Mouse (Mus musculus) embryo, embryonic 11 days (tissue): Measurements from ENCODE around the gene D730048I06Rik.
"Not testable (repeated sequence)": the region's sequence is repeated elsewhere in the genome, so short reads cannot be mapped to it uniquely, and the experiment has no call there.

ENCODE experiments used
- DNase-seq: peaks from one replicate; pipeline ENCODE4 v3.0.0-alpha.2; 2015

The D730048I06Rik gene

GRCm38 (mm10) chr9:35790001-35790400, at the start of gene D730048I06Rik, which contains the start of gene Gm27235:
D730048I06Rik (minus strand) TSS chr9:35790112.
Gm27235 (minus strand) TSS chr9:35790101.
- DNase-seq = no peak

- DNase-seq = not testable (repeated sequence)
Observed at GRCm38 (mm10) chr9:35817881-35818280, 28.0 kb upstream of the D730048I06Rik start.

GRCm38 (mm10) chr9:35798146-35798545, 8.2 kb upstream of the D730048I06Rik start:
- DNase-seq = no peak

GRCm38 (mm10) chr9:35778009-35778408, 11.9 kb downstream of the D730048I06Rik start, which contains the start of gene Gm17727:
Gm17727 (minus strand) TSS chr9:35778109.
- DNase-seq = no peak

GRCm38 (mm10) chr9:35756843-35757242, 33.1 kb downstream of the D730048I06Rik start:
- DNase-seq = no peak

- no peak for DNase-seq
Observed at GRCm38 (mm10) chr9:35740749-35741148, 49.2 kb downstream of the D730048I06Rik start, which contains the start of gene Gm17677. Gm17677 (plus strand) TSS chr9:35741049.
